ENCODE assay signal across 16 mouse cellular contexts in genomic region chr12:54572866-54573265, GRCm38 (mm10).
DNase-seq lines count a peak whose midpoint lies in the region.
"Had no signal": no experiment of that assay in that cellular context is flagged by ENCODE, and none has a peak within 500 bp of the region (broad histone marks: within the 10 kb centered on the region; RNA-seq: fewer than 3 reads in every experiment).

No protein-coding gene starts in this region.

- peak; percentile 26 for DNase-seq in right cerebral cortex, adult 18-20 months
- DNase-seq in right cerebral cortex, postnatal 14 days: no peak
- peak; percentile 5 to 7 for DNase-seq in frontal cortex, postnatal 14 days (ENCODE audit: low spot score in 2 of 2)
- DNase-seq in left cerebral cortex, postnatal 36 days (ENCODE audit: low spot score in 2 of 2): peak; percentile 9 to 20
- no peak for DNase-seq in cerebellum, postnatal 14 days
- no peak for DNase-seq in ovary, postnatal 36 days (ENCODE audit: low spot score)
- DNase-seq in adrenal gland, postnatal 4 days (ENCODE audit: low spot score in 2 of 2): no peak
- DNase-seq: adrenal gland, adult 2 months; adrenal gland, postnatal 25 days; cerebellum, adult 11 months; cerebellum, adult 8-10 months; cerebellum, postnatal 25 days; gastrocnemius, adult 2 months; gastrocnemius, postnatal 25 days; heart, adult 11 months; heart, postnatal 36 days had no signal

- intact Hi-C loops in left cerebral cortex, postnatal 36 days (cut with DNase I): no loop called here

Comparison
In these comparisons a context has a peak if more than half of its experiments do, and no peak if none do; other contexts are left out.
1. DNase-seq: peak in right cerebral cortex, adult 18-20 months (single experiment), frontal cortex, postnatal 14 days (2 of 2) and left cerebral cortex, postnatal 36 days (2 of 2); none in right cerebral cortex, postnatal 14 days (single experiment), cerebellum, postnatal 14 days (0 of 2), ovary, postnatal 36 days (single experiment) and adrenal gland, postnatal 4 days (0 of 2).